Mouse (Mus musculus) E14TG2a.4 (cell line): ENCODE data around the gene Nub1.

ENCODE experiments used
- H3K27me3 ChIP-seq: 2 replicates; pipeline ENCODE4 v1.6.1; 2014; ENCODE audit warnings: low read length, control low read depth; ENCODE audit not compliant: insufficient read depth
- H3K36me3 ChIP-seq: 2 replicates; pipeline ENCODE4 v1.6.1; 2014; ENCODE audit warnings: low read length, control low read depth; ENCODE audit not compliant: insufficient read depth
- H3K4me1 ChIP-seq: replicated peaks from 2 replicates; pipeline ENCODE4 v1.6.1; 2014; ENCODE audit warnings: low read depth, low read length, control low read depth
- H3K4me3 ChIP-seq: replicated peaks from 2 replicates; pipeline ENCODE4 v1.5.1; 2014; ENCODE audit warnings: mild to moderate bottlenecking, low read length
- H3K9me3 ChIP-seq: 2 replicates; pipeline ENCODE4 v1.6.1; 2014; ENCODE audit warnings: low read length, control low read depth
- CTCF ChIP-seq: conservative IDR thresholded peaks from 2 replicates; pipeline ENCODE4 v1.5.1; 2014; ENCODE audit warnings: low read length
- NANOG ChIP-seq: IDR thresholded peaks from 2 replicates; pipeline ENCODE4 v1.6.1; 2014; ENCODE audit warnings: borderline replicate concordance, low read length, mixed read lengths
- POU5F1 ChIP-seq: IDR thresholded peaks from 2 replicates; pipeline ENCODE4 v1.6.1; 2014; ENCODE audit warnings: low read length, borderline replicate concordance

Nub1 gene

DNA sequence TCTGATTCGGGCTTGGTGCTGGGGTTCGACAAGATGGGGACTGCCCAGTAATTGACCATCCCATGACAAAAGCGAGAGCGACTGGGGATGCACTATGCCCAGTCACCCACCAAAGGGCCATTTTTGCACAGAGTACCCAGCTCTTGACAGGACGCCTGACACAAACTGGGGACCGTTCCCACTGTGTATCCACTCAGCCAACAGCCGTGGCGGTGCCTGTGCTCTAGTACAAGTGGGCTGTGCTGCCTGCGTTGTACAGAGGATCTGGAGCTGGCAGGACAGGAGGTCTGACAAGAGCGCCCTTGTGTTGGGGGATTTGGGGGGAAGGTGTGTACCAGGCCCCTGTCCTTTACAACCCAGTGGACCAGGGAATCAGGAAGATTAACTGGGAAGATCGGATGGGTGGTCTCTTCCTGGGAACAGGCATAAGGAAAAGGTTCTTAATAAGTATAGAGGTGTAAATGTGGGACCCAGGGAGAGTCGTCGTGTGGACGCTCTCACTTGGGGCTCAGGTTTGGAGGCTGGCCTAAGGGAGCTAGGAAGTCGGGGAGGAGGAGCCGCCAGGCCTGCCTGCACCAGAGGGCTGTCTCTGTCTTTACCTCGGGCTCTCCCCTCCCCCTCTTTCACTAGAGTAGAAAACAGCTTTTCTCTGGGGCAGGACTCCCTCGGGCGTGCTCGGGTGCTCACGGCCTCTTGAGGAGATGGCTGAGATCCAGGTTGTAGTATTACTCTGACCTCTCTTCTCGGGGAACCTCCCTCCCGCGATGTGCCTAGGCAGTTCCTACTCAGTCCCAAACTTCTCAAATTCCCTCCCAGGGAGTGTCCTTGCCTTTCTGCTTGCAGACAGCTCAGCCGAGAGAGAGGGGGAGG lies 66.2 kb downstream of the Nub1 start:
- Histone ChIP-seq H3K4me1 (peaks cover 66% of the 10 kb centered on the region), H3K4me3 (peak overlapping the region; percentile 81), H3K9me3 (no peaks in the 10 kb centered on the region), H3K27me3 (no peaks in the 10 kb centered on the region), H3K36me3 (no peaks in the 10 kb centered on the region)
- TF ChIP-seq NANOG, result no peak
- no peak for TF ChIP-seq POU5F1
- TF ChIP-seq CTCF, result no peak

DNA sequence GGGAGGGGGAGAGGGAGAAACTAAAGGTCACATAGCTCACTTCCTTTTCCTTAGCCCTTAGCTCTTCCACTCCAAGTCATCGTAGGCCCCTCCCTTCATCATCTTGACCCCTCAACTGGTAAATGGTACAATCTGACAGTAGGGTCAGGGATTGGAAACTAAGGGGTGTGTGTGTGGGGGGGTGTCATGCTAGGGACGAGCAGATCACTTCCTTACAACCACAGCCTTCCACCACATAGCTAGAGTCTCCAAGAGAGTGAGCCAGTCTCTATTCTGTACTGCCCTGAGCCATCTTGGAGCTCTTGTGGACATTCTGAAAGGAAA lies 66.8 kb downstream of the Nub1 start:
- Histone ChIP-seq H3K4me1 (peaks cover 63% of the 10 kb centered on the region), H3K4me3 (peak overlapping the region; percentile 81), H3K36me3 (no peaks in the 10 kb centered on the region), H3K9me3 (no peaks in the 10 kb centered on the region), H3K27me3 (peaks cover 4% of the 10 kb centered on the region)
- no peak for TF ChIP-seq NANOG
- no peak for TF ChIP-seq CTCF
- TF ChIP-seq POU5F1, result no peak

DNA sequence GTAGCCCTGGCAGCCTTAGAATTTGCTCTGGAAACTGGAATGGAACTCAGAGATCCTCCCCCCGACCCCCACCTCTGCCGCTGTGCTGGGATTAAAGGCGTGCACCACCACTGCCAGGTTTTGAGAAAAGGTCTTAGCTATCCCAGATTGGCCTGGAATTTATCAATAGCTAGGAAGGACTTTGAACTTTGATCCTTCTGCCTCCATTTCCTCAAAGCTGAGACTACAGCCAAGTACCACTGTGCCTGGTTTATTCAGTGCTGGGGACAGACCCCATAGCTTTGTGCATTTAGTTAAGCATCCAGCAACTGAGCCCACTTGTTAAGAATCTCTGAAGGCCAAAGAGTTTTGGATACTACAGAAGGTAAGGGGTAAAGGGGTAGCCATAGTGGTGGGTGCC lies 71.6 kb downstream of the Nub1 start:
- TF ChIP-seq NANOG (no peak), CTCF (no peak)
- Histone ChIP-seq H3K27me3 (peaks cover 17% of the 10 kb centered on the region), H3K4me3 (no peak overlapping the region), H3K4me1 (peaks cover 39% of the 10 kb centered on the region), H3K36me3 (no peaks in the 10 kb centered on the region), H3K9me3 (peaks cover 4% of the 10 kb centered on the region; the same call in 1 of the 2 replicates)

DNA sequence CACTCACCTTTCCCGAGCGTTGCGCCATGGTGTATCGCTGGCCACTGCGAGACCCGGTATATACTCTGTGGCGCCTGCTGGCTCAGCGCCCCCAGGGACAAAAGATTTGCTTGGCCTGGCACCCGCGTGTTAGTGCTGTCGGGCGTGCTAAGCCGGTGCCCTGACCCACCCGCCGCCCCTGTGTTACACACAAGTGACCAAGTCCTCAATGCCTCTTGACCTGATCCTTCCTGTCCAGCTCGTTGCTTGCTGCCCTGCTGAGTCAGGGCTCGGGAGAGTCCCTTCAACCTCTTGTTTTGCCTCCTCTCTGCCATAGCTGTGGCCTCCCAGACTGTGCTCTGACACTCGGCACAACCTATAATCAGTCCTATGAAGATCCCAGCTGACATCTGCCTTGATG lies 72.5 kb downstream of the Nub1 start, which contains the start of gene Crygn:
Gene Crygn (minus strand): TSS at position 193 of the 400 bp plus-strand sequence.
- H3K4me1 ChIP-seq, result peaks cover 30% of the 10 kb centered on the region
- no peak for TF ChIP-seq CTCF
- TF ChIP-seq POU5F1, result no peak
- no peak for TF ChIP-seq NANOG

More for the DNA sequence above, 72.5 kb downstream of the Nub1 start, which contains the start of gene Crygn:
- Histone ChIP-seq H3K27me3 (peaks cover 17% of the 10 kb centered on the region), H3K4me3 (peak within 1 kb of the TSS; percentile 74), H3K36me3 (no peaks in the 10 kb centered on the region), H3K9me3 (peaks cover 4% of the 10 kb centered on the region; the same call in 1 of the 2 replicates)
